Mouse (Mus musculus): ENCODE data around the gene Atp6v1g2. TPM values are rescaled to one million over a fixed set of nuclear protein-coding genes. Genes with fewer than 3 reads are reported as not detected.

Atp6v1g2 gene
- polyA plus RNA-seq, 1 experiment: 11.2 TPM

- Histone ChIP-seq H3K4me3 (ENCODE audit: insufficient read depth, low read length) (peak within 1 kb of the TSS; percentile 6; the same call in 1 of the 2 replicates), H3K4me1 (ENCODE audit: control insufficient read depth, insufficient read depth, low read length) (peaks cover 58% of the 10 kb centered on the region), H3K27ac (ENCODE audit: insufficient read depth, low read depth, low read length) (peak within 1 kb of the TSS; percentile 90)
- TF ChIP-seq POLR2A (IDR thresholded peaks at IDR 0.05; ENCODE audit: borderline replicate concordance, low read depth, low read length) (no peak), CTCF (IDR thresholded peaks at IDR 0.05; ENCODE audit: low read depth, low read length) (no peak)
Measured at GRCm38 (mm10) chr17:35220156-35220952, 13.1 kb upstream of the Atp6v1g2 start, which contains the start of gene Gm16181. Gene Gm16181, plus strand, starts transcription at chr17:35220834.

GRCm38 (mm10) chr17:35222299-35222698 is 11.2 kb upstream of the Atp6v1g2 start:
- Histone ChIP-seq H3K4me1 (ENCODE audit: control insufficient read depth, insufficient read depth, low read length) (peaks cover 55% of the 10 kb centered on the region), H3K27ac (ENCODE audit: insufficient read depth, low read depth, low read length) (peak overlapping the region; percentile 69), H3K4me3 (ENCODE audit: insufficient read depth, low read length) (no peak overlapping the region)
- TF ChIP-seq POLR2A (IDR thresholded peaks at IDR 0.05; ENCODE audit: borderline replicate concordance, low read depth, low read length) (no peak), CTCF (IDR thresholded peaks at IDR 0.05; ENCODE audit: low read depth, low read length) (no peak)

- H3K27ac ChIP-seq (ENCODE audit: insufficient read depth, low read depth, low read length): no peak overlapping the region
- peaks cover 43% of the 10 kb centered on the region for H3K4me1 ChIP-seq (ENCODE audit: control insufficient read depth, insufficient read depth, low read length)
- TF ChIP-seq CTCF (IDR thresholded peaks at IDR 0.05; ENCODE audit: low read depth, low read length) (no peak), POLR2A (IDR thresholded peaks at IDR 0.05; ENCODE audit: borderline replicate concordance, low read depth, low read length) (no peak)
- no peak overlapping the region for H3K4me3 ChIP-seq (ENCODE audit: insufficient read depth, low read length)
Measured at GRCm38 (mm10) chr17:35224641-35225040, 8.8 kb upstream of the Atp6v1g2 start.

- Histone ChIP-seq H3K4me1 (ENCODE audit: control insufficient read depth, insufficient read depth, low read length) (peaks cover 35% of the 10 kb centered on the region), H3K4me3 (ENCODE audit: insufficient read depth, low read length) (no peak overlapping the region), H3K27ac (ENCODE audit: insufficient read depth, low read depth, low read length) (no peak overlapping the region)
- no peak for TF ChIP-seq POLR2A (IDR thresholded peaks at IDR 0.05; ENCODE audit: borderline replicate concordance, low read depth, low read length)
- TF ChIP-seq CTCF (IDR thresholded peaks at IDR 0.05; ENCODE audit: low read depth, low read length): no peak
Measured at GRCm38 (mm10) chr17:35225456-35225855, 8.0 kb upstream of the Atp6v1g2 start.

GRCm38 (mm10) chr17:35226561-35227046 is 6.9 kb upstream of the Atp6v1g2 start:
- TF ChIP-seq POLR2A (IDR thresholded peaks at IDR 0.05; ENCODE audit: borderline replicate concordance, low read depth, low read length) (no peak), CTCF (IDR thresholded peaks at IDR 0.05; ENCODE audit: low read depth, low read length) (no peak)
- H3K4me3 ChIP-seq (ENCODE audit: insufficient read depth, low read length): no peak overlapping the region
- H3K27ac ChIP-seq (ENCODE audit: insufficient read depth, low read depth, low read length): no peak overlapping the region
- peaks cover 38% of the 10 kb centered on the region for H3K4me1 ChIP-seq (ENCODE audit: control insufficient read depth, insufficient read depth, low read length)

GRCm38 (mm10) chr17:35231022-35231421 is 2.4 kb upstream of the Atp6v1g2 start:
- TF ChIP-seq CTCF (IDR thresholded peaks at IDR 0.05; ENCODE audit: low read depth, low read length): no peak
- no peak for TF ChIP-seq POLR2A (IDR thresholded peaks at IDR 0.05; ENCODE audit: borderline replicate concordance, low read depth, low read length)
- no peak overlapping the region for H3K4me3 ChIP-seq (ENCODE audit: insufficient read depth, low read length)
- H3K27ac ChIP-seq (ENCODE audit: insufficient read depth, low read depth, low read length): no peak overlapping the region
- H3K4me1 ChIP-seq (ENCODE audit: control insufficient read depth, insufficient read depth, low read length): peaks cover 35% of the 10 kb centered on the region

GRCm38 (mm10) chr17:35232043-35232442 is 1.4 kb upstream of the Atp6v1g2 start:
- Histone ChIP-seq H3K4me3 (ENCODE audit: insufficient read depth, low read length) (peak overlapping the region; percentile 20), H3K27ac (ENCODE audit: insufficient read depth, low read depth, low read length) (peak overlapping the region; percentile 92), H3K4me1 (ENCODE audit: control insufficient read depth, insufficient read depth, low read length) (peaks cover 31% of the 10 kb centered on the region)
- TF ChIP-seq CTCF (IDR thresholded peaks at IDR 0.05; ENCODE audit: low read depth, low read length): peak; percentile 97
- TF ChIP-seq POLR2A (IDR thresholded peaks at IDR 0.05; ENCODE audit: borderline replicate concordance, low read depth, low read length): no peak

- H3K4me1 ChIP-seq (ENCODE audit: control insufficient read depth, insufficient read depth, low read length): peaks cover 31% of the 10 kb centered on the region
- TF ChIP-seq POLR2A (IDR thresholded peaks at IDR 0.05; ENCODE audit: borderline replicate concordance, low read depth, low read length): no peak
- TF ChIP-seq CTCF (IDR thresholded peaks at IDR 0.05; ENCODE audit: low read depth, low read length): no peak
- no peak overlapping the region for H3K4me3 ChIP-seq (ENCODE audit: insufficient read depth, low read length)
- H3K27ac ChIP-seq (ENCODE audit: insufficient read depth, low read depth, low read length): peak overlapping the region; percentile 92
Measured at GRCm38 (mm10) chr17:35232659-35233058, 801 bp upstream of the Atp6v1g2 start.

- H3K4me3 ChIP-seq (ENCODE audit: insufficient read depth, low read length): peak overlapping the region; percentile 87
- H3K4me1 ChIP-seq (ENCODE audit: control insufficient read depth, insufficient read depth, low read length): peaks cover 26% of the 10 kb centered on the region
- H3K27ac ChIP-seq (ENCODE audit: insufficient read depth, low read depth, low read length): peak overlapping the region; percentile 92
Measured at GRCm38 (mm10) chr17:35234090-35234489, 630 bp downstream of the Atp6v1g2 start.

GRCm38 (mm10) chr17:35234903-35235302 is 1.4 kb downstream of the Atp6v1g2 start:
- H3K4me1 ChIP-seq (ENCODE audit: control insufficient read depth, insufficient read depth, low read length): peaks cover 30% of the 10 kb centered on the region

More at GRCm38 (mm10) chr17:35234903-35235302, 1.4 kb downstream of the Atp6v1g2 start:
- Histone ChIP-seq H3K4me3 (ENCODE audit: insufficient read depth, low read length) (peak overlapping the region; percentile 87), H3K27ac (ENCODE audit: insufficient read depth, low read depth, low read length) (peak overlapping the region; percentile 92)
- TF ChIP-seq CTCF (IDR thresholded peaks at IDR 0.05; ENCODE audit: low read depth, low read length) (no peak), POLR2A (IDR thresholded peaks at IDR 0.05; ENCODE audit: borderline replicate concordance, low read depth, low read length) (no peak)

Measured in bone marrow macrophage, adult 2 months (primary cell).